Mouse (Mus musculus) adipocyte (in vitro differentiated cells): ENCODE data around the gene Raet1e.
"Not testable (repeated sequence)": the region's sequence is repeated elsewhere in the genome, so short reads cannot be mapped to it uniquely, and the experiment has no call there.

Source experiments
- DNase-seq: peaks from one replicate; pipeline ENCODE4 v3.0.0-alpha.2; 2016; ENCODE audit warnings: low spot score

Raet1e gene

DNA sequence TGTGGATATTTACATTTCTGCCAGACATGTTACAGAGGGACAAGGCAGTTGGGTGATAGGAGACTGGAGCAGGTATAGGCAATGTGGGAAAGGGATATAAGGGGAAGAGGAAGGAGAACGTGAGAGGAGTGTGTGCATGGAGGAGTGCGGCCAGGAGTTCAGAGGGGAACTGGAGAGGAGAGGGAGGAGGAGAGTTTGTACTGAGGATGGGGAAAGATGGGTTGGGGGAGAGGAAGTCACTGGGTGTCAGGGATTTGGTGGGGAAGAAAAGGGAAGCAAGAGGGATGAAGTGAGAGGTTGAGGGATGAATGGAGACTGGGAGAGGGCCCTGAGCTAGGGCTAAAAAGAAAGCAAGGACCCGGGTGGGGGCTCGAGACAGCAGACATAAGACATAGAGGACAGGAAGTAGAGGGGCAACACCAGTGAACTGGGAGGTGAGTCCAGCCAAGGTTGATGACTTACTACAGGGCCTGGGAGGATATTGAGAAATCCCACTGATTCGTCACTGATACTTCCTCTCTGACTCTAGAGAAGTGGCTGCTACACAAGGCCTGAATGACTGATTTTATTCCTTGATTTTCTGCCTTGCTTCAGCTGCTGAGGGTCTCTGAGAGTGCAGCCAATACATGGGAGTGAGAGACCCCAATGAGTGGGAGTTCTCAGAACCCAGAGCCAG, 7.1 kb downstream of the Raet1e start:
- not testable (repeated sequence) for DNase-seq

DNA sequence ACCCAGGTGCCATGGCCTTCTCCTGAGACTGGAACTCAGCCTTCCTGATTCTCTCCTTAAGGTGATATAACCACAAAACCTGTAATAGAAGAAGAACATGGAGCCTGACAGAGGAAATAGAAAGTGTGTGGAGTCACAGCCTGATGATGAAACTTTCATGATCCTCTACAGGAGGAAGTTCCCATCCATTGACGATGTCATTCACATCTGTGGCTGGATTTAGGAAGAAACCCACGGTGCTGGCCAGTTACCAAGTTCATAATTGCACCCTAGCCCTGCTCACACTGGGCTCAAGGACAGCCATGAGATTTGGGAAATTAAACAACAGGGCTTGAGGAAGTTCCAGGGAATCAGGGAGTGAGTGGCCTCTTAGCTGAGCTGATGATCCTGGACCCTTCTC, 7.7 kb downstream of the Raet1e start:
- DNase-seq: not testable (repeated sequence)

- not testable (repeated sequence) for DNase-seq
Measured at GRCm38 (mm10) chr10:22167061-22167460, 8.7 kb downstream of the Raet1e start.

- DNase-seq: not testable (repeated sequence)
Measured at GRCm38 (mm10) chr10:22169116-22169515, 10.7 kb downstream of the Raet1e start.

DNA sequence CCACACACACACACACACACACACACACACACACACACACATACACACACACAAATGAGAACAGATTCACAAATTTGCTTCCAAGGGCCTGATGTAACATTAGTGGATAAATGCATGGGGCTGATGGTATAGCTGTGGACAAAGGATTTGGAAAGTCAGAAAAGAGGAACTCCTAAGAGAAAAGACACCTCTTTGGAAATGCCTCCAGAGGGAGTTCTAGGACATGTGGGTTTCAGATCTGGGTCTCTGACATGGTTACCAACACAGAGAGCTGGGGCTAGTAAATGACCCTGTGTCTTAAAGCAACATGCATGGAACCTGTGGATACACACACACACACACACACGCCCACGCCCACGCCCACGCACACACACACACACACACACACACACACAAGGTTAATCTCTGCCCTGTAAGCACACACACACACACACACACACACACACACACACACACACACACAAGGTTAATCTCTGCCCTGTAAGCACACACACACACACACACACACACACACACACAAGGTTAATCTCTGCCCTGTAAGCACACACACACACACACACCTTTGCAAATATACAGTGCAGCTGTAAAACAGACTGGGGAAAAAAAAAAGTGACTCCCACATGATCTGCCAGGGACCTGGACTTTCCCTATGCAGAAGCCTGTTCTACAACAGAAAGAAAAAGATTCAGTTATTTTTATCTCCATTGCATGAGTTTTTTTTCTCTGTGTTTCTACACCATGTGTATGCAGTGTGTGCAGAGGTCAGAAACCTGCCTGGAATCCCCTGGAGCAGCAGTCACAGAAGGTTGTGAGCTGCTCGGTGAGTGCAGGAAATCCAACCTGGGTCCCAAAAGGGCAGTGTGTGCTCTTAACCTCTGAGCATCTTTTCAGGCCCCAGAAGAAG, 14.3 kb downstream of the Raet1e start:
- DNase-seq: not testable (repeated sequence)

GRCm38 (mm10) chr10:22173335-22174189, 15.2 kb downstream of the Raet1e start:
- DNase-seq: not testable (repeated sequence)

GRCm38 (mm10) chr10:22174190-22174487, 15.8 kb downstream of the Raet1e start:
- DNase-seq: not testable (repeated sequence)

- DNase-seq: not testable (repeated sequence)
Measured at GRCm38 (mm10) chr10:22176515-22176914, 18.1 kb downstream of the Raet1e start.

GRCm38 (mm10) chr10:22191035-22191434, 32.7 kb downstream of the Raet1e start:
- not testable (repeated sequence) for DNase-seq

GRCm38 (mm10) chr10:22201352-22201751, 43.0 kb downstream of the Raet1e start:
- DNase-seq: not testable (repeated sequence)

DNA sequence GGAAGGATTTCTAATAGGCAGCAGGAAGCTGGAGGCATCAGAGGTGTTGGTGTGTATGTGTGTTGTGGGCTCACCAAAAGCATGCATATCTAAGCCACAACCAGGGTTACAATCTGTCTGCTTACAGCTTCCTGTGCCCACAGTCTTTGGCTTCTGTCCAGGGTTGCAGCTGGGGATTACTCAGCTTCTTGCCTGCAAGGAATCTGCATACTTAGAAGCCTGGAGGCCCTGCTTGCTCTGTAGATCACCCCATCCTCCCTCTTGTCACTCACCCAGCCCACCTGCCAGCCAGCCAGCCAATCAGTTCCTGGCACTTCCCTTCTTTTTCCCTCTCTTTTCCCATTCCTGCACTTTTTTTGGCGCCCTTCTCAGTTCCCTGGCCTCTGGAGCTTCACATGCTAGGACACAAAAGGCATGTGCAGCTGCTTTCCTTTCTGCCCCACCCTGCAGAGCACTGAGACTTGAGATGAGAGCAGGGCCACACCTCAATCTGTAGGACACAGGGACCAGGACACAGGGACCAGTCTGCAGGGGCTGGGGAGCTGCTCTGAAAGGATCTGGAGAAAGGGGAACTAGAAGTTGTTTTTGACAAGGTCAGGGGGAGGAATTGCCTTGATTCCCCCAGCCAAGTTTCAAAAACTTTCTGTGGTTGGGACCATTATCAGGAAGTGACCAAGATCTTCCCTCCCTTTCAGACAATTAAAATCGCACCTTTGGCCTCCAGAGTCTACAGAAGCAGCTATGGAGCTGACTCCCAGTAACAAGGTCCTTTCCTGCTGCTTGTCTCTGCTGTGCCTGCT, 44.6 kb downstream of the Raet1e start:
- not testable (repeated sequence) for DNase-seq

GRCm38 (mm10) chr10:22206443-22206842, 48.1 kb downstream of the Raet1e start:
- not testable (repeated sequence) for DNase-seq

GRCm38 (mm10) chr10:22212012-22212696, 53.8 kb downstream of the Raet1e start:
- peak; percentile 49 for DNase-seq

DNA sequence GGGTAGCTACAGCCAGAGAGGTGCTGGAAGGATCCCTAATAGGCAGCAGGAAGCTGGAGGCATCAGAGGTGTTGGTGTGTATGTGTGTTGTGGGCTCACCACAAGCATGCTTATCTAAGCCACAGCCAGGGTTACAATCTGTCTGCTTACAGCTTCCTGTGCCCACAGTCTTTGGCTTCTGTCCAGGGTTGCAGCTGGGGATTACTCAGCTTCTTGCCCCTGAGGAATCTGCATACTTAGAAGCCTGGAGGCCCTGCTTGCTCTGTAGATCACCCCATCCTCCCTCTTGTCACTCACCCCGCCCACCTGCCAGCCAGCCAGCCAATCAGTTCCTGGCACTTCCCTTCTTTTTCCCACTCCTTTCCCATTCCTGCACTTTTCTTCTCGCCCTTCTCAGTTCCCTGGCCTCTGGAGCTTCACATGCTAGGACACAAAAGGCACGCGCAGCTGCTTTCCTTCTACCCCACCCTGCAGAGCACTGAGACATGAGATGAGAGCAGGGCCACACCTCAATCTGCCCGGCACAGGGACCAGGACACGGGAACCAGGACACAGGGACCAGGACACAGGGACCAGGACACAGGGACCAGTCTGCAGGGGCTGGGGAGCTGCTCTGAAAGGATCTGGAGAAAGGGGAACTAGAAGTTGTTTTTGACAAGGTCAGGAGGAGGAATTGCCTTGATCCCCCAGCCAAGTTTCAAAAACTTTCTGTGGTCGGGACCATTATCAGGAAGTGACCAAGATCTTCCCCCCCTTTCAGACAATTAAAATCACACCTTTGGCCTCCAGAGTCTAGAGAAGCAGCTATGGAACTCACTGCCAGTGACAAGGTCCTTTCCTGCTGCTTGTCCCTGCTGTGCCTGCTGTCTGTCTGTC, 65.3 kb downstream of the Raet1e start:
- not testable (repeated sequence) for DNase-seq

DNA sequence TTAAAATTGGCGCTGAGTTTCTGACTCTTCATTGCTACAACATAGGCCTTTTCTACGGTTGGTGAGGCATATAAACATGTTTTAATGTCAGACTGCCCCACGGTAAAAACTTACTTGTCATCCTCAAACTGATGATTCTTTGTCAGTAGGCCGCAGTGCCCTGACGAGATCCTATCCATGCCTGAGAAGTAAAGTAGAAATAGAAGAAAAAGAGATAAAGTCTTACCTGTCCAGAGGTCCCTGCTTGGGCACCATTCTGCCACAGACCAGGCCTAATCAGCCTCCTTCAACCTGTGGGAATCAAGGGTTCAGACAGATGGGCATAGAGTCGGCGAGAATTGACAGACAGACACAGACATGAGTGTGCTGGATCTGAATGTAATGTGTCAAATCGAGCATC, 106.7 kb downstream of the Raet1e start:
- no peak for DNase-seq

DNA sequence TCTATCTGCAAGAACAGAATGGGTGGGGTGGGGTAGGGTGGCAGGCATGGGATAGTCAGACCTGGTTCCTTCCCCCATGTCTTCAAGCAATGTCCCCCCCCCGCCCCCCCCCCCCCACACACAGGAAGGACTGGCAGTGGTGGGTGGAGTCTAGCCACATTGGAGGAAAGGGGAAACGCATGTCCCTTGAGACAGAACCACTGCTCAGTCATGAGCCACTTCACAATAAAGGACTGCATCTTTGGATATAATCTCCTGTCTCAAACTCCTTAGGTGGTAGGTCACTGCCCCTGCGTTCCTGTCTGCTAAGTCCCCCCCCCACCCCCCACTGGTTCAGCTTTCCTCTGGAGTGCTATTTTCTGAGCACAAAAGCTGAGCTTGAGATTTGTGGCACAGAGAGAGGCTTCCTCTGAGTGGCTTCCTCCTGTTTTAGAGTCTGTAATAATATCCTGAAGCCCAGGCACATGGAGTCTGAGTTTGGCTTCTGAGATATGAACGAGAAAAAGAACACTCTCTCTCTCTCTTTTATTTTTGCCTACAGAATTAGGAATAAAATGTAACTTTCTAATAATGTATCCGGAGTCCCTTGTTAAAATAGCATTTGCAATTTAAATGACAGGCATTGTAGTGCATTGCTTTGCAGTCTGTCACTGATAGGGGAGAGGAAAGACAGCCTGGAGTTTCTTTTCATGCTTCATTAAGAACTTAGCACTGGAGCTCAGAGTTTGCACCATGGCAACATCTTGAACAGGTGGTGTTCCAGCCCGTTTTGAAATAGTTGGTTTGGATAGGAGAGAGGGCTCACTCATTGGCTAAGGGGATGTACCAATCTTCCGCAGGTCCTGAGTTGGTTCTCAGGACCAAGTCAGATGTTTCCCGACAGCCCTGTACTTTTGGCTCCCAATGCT, 112.8 kb downstream of the Raet1e start:
- DNase-seq: not testable (repeated sequence)

GRCm38 (mm10) chr10:22272914-22273683, 114.7 kb downstream of the Raet1e start:
- DNase-seq: not testable (repeated sequence)
